Mouse (Mus musculus) heart, adult 18-20 months (tissue): ENCODE measurements around the gene Fam240a. TPM values are rescaled to one million over a fixed set of nuclear protein-coding genes. Genes with fewer than 3 reads are reported as not detected.

Source experiments
- DNase-seq, 2 experiments: peaks; one replicate each; pipeline ENCODE4 v3.0.0; 2021 to 2022; ENCODE audit warnings: mixed read lengths in 1 of 2
- long read RNA-seq, 2 experiments: library from polyadenylated mRNA; stranded (forward); transcript quantifications; one replicate each; pipeline ENCODE4 v2.0.0; 2021
- total RNA-seq, 2 experiments: library from RNA; stranded (reverse); gene quantifications; 2 replicates each; pipeline ENCODE4 v1.2.3; 2021

Fam240a gene
- not detected for total RNA-seq
- long read RNA-seq, experiment 1 = 0 reads
- long read RNA-seq, experiment 2 = 0 reads

DNA sequence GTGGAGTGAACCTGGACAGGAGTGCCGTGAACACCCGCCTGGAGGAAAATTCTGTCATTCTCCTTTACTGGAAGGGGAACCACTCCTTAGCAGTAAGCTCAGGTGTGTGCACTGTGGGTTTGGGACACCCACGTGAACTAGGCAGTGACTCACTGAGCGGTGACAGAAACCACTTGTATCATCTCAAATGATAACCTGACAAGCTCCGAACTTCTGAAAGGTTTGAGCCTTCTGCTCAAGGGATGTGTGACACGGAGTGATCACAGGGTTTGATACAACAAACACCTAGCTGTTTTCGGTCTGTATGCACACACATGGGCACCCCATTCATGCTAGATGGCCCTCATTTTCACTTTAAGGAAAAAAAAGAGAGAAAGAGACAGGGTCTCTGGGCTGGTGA, at the start of gene Fam240a:
Gene Fam240a (minus strand): TSS at position 76 of the 400 bp plus-strand sequence.
- DNase-seq = no peak

DNA sequence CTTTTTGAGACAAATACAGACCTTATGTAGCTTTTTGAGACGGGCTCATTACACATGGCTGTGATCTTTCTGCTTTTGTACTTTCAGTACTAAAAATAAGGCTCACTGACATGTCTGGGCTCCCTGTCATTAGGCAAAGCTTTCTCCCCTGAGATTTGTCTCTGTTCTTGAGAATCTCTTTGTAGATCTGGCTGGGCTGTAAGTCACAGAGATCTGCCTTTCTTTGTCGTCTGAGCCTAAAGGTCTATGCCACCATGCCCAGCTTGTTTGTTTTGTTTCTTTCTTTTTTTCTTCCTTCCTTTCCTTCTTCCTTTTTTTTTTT, 49.2 kb upstream of the Fam240a start:
- DNase-seq = no peak

DNA sequence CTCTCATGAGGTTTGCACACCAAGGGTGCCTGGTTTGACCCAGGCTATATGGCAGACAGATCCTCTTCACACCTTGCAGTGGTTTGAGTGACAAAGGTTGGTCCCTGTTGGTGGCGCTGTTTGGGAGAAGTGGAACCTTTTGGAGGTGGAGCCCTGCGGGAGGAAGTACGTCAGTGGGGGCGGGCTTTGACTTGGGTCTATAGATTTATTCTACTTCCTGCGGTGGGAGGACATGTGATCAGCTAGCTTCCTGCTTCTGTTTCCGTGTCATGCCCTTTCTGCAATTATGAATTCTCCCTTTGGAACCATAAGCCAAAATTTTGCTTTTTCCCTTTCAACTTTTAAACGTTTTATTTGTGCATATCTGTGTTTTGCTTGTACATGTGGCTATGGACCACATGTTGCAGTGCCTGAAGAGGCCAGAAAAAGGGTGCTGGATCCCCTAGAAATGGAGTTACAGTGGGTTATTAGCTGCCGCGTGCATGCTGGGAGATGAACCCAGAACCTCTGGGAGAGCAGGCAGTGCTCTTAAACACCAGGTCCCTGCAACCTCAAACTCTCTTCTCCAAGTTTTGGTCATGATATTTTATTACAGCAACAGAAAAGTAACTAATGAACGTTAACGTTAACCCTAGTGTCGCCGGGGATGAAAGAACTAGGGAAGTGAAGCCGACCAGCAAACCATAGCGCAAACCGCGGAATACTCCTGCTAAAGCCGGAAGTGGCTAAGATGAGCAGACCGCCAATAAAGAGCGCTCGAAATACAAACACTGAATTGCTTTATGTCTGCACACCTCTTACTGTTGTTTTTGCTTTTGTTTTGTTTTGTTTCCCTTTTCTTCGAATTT, 48.6 kb upstream of the Fam240a start:
- DNase-seq = no peak

- DNase-seq = peak; percentile 80 to 81
Observed at GRCm38 (mm10) chr9:110963566-110964115, 47.0 kb upstream of the Fam240a start.

DNA sequence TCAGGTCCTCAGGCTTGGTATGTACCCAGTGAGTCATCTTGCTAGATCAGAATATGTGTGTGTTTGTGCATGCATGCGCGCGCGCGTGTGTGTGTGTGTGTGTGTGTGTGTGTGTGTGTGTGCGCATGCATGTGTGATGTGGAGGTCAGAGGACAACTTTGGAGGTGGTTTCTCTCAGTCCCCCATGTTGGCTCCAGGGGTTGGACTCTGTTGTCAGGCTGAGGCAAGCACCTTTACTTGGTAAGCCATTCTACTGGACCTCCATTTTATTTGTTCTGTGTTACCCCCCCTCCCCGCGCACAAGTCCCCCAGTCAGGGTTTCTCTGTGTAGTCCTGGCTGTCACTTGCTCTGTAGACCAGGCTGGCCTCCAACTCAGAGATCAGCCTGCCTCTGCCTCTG, 44.7 kb upstream of the Fam240a start:
- no peak for DNase-seq

GRCm38 (mm10) chr9:110960230-110961149, 43.8 kb upstream of the Fam240a start:
- no peak for DNase-seq

- no peak for DNase-seq
Observed at GRCm38 (mm10) chr9:110959669-110960068, 43.0 kb upstream of the Fam240a start.

DNA sequence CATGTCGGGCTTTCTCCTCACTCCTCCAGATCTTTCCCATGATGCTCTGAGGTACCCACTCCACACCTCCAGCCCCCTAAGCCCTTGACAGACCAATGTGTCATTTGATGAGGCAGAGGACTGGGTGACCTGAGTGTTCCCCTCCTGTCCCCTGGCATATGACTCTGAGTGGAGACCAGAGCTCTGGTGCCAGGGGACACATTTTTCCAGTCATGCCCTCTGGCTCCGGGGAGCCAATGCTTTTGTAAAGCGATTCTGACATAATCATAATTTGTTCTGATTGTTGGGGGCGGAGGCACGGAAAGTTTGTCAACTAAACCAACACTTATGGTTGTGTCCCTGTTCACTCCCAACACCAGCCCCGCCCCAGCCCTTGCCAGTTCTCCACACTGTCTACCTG, 39.3 kb upstream of the Fam240a start:
- DNase-seq = peak; percentile 72 to 87

DNA sequence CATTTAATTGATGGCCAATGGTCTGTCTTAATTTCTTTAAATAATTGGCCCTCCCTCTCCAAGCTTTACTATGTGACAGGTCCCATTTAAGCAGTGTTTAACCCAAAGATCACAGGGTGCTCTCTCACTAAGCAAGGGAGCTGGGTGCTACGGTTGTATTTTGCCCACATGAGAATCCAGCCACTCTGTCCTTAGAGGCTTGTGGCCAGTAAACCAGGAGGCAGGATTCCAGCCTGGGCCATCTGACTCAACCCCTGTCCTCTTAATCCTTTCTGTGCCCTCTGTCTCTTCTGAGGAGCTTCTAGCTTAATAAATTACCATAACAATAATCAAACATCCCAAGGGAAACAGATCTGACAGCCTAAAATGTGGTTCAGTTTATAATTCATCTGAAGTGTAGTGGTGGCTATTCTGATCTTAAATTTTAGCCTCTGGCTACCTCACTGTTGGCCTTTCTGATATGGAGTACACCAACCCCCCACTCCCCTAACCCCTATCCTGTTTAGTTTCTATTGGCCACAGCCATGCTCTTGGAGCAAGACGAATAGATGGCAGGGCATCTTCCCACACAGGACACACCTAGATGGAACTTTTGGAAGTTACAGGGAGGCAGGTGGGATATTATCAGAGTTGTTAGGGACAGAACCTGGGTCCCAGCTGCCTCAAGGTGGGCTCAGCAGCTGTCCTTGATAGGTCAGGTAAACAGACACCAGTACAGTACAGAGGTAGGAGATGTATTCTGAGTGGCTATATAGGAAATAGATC, 38.2 kb upstream of the Fam240a start:
- DNase-seq = no peak

DNA sequence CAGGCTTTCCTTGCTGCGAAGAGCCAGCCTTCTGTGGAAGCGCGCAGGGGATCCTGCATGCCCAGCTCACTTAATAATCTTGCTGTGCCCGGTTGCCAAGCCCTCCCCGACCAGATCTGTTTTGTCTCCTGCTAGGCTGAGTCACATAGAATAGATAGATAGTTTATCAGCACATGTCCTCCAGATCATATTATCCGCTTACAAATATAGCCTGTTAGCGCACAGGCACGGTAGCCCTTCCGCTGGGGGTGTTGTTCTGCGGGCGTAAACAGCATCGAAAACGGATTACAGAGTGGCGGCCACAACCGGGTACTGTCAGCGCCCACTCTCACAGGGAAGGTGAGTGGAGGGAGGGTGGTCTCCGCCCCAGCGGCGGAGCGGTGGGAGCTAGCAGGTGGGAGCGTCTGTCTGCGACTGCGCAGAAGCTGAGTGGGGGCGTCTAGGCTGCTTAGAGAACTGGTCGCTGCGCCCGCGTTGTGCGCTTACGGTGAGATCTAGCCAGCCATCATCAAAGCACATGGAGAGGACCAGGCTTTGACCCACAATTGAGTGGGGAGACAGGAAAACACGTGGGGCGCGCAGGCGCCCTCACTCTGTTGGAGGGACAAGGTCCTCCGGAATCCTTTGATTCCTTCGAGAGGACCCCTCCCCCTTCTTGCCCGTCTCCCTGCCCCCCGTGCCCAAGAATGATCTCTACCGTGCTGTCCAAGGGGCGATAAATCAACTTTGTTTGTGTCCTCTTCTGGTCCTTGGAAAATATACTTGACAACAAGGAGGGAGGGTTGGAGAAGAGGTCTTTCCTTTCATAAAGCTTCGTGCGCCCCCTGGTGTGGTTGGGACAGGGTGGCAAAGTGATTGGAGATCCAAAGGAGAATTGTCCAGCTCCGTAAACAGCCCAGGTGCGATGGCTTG, 37.1 kb upstream of the Fam240a start:
- peak; percentile 80 to 91 for DNase-seq

- DNase-seq = no peak
Observed at GRCm38 (mm10) chr9:110952931-110953549, 36.4 kb upstream of the Fam240a start.

GRCm38 (mm10) chr9:110952398-110952797, 35.7 kb upstream of the Fam240a start:
- DNase-seq = peak; percentile 47 to 63

- no peak for DNase-seq
Observed at GRCm38 (mm10) chr9:110951866-110952265, 35.2 kb upstream of the Fam240a start.

DNA sequence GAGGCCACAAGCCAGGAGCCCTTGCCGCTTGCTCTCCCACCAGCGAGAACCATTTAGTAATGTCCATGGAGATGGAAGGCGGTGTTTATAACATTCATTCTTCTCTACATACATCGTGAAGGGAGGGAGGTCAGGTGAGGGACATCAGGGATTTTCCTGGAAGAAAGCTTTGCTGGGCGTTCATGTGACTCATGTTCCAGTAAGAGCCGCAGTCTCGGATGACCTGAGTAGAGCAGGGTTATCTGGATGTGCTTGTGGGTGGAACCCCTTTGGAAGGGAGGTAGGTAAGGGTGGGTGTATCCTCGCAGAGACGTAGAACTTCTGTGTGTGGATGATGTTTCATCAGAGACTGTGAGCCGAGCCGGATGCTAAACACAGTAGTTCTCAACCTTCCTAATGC, 34.7 kb upstream of the Fam240a start, which contains the start of gene Lrrc2:
Gene Lrrc2 (plus strand): TSS at position 149 of the 400 bp plus-strand sequence.
- DNase-seq = no peak

DNA sequence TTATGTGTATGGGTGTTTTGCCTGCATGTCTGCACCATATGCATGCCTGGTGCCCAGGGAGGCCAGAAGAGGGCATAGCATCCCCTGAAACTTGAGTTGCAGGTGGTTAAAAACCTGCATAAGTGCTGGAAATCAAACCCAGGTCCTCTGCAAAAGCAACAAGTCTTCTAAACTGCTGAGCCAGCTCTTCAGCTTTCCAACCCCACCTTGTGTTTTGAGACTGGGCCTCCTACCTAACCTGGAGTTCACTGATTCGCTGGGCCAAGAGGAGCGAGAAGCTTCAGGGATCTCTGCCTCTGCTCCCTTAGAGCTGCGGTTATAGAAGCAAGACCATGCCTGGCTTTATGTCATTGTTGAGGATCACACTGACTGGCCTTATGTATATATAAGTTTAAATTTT, 33.4 kb upstream of the Fam240a start:
- no peak for DNase-seq

GRCm38 (mm10) chr9:110948813-110949310, 32.2 kb upstream of the Fam240a start:
- no peak for DNase-seq

DNA sequence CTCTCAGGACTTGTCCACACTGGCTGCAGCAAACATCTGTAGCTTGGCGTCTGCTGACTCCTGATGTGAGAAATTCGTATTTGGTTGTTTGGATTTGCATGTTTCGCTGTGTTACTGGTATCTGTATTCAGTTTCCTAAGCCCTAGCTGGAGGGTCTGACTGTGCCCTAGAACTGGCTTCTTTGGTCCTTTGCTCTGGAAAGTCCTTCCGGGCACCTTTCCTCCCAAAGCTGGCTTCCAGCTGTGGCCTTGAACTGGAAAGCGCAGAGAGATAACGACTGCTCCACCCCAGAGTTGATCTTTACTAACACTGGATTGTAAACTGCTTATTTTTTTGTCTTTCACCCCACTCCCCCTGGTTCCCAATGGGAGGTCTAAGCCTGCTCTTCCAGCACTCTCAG, 31.2 kb upstream of the Fam240a start:
- DNase-seq = no peak

DNA sequence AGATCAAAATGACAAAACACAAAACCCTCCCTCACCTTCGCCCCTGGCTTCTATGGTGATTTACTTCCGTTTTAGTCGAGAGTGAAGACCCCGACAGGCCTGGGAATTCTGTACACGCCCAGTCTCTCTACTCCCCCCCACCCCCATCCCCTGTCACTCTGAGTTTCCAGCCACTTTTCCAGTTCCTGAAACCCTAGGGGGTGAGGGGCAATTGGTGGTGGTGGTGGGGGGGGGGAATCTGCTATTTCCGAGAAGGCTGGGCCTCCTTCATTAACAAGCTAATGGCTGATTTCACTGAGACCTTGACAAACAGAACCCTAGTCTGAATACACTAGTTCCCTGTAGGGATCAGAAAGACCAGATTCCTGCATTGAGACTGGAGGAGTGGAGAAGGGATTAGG, 30.6 kb upstream of the Fam240a start:
- no peak for DNase-seq

DNA sequence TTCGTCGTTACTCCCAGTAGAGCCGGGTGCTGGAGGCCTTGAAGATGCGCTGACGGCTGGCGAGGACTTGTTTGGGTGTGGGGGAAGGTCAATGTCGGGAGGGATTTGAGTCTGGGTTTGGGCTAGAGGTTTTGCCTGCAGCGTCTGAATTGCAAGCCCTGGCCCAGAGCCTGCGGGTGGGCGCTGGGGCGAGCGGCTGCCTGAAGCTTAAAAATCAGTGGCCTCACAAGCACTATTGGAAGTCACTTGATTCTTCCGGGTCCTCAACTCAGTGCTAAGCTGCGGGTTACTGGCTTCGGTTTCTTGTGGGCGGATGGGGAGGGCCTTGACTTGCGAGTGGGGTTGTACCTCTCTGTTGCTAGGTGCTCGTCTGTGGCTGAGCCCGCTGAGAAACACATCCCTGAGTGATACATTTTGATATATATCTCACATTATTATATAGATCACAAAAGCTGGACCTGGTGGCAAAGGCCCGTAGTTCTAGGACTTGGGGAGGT, 29.9 kb upstream of the Fam240a start:
- no peak for DNase-seq

DNA sequence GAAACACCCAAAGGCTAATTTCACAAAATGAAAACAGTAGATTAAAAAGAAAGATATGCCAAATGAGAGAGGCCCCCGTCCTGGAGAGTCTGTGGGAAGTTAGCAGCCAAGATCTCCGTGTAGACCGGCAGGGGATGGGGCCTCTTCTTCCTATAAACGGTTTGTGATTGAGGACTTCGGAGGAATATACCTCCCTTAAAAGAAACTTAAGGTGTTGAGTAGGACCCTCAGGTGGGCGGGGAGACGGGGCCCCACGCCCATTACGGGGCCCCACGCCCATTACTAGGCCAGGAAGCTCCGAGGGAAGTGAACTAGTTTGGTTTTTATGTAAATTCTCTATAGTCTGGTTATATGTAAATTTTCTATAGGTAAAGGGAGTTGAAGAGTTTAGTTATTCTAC, 29.3 kb upstream of the Fam240a start, which contains the start of gene Tdgf1:
Gene Tdgf1 (minus strand): TSS at position 233 of the 400 bp plus-strand sequence.
- no peak for DNase-seq
